Mouse (Mus musculus): ENCODE measurements around the gene Zfp2.

Zfp2 gene

DNA sequence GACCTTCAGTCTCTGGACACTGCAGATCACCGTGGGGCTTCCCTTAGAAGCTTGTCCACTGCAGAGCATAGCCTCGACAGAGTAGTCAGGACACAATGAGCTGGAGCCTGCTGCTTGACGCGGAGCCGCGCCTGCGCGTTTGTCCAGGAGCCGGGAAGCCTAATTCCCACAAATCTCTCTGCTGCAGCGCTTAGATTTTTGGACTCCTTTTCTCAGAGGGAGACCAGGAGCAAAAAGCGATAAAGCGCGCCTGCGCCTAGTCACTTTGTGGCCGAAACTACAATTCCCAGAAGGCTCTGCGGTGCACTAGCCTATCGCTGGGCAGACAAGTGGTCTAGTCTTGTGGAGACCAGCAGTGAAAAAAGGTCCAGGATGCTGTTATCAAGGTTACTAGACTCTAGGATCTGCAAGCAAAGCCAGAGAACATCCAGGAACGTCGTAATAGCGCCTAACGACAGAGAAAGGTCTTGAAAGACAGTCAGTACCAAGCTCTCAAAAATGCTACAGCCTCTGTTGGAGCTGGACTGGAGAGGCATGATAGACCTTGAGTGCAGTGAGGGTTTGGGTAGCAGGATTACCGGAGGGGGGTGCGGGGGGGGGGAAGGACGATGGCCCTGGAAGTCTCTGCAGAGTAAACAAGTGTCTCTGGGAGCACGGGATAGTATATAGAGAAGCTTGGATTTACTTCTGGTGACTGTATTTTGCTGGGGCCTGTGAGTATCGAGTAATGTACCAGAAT is 28.4 kb downstream of the Zfp2 start, which contains the start of gene Zfp454:
Gene Zfp454, minus strand, starts transcription at position 262 of the 739 bp plus-strand sequence.
- ChIA-PET POLR2A (interaction anchor here (0.6 to 4.6 kb wide), 11 partner anchors 10 to 697 kb away, joined by 3 to 28 read pairs (median 5); partner anchors contain the start of genes Zfp2 (in 3 of the 4), Grm6 (in 1 of the 4) and Phykpl (in 1 of the 4)), CTCF (interaction anchor here in 2 of 4 experiments (0.6 to 2.2 kb wide), 4 partner anchors 28 to 652 kb away, joined by 3 to 10 read pairs (median 4); partner anchors contain the start of genes Zfp2 (in 1 of the 2) and Zfp354a (in 1 of the 2))

DNA sequence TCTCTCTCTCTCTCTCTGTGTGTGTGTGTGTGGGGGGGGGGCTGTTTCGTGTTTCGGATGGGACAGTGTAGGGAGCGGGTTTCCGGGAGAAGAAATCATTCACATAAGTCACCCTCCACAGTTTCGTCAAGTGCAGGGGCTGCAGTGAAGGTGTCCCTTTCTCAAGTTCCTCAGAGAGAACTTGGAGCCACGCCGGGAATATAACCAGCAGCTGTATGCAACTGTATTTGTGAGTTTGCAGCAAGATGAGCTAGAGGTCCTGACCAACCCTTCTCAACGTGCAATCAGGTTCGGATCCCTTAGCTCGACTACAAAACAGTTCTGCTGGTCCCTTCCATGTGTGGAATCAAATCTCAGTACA is 29.1 kb downstream of the Zfp2 start:
- POLR2A ChIA-PET: interaction anchor here (0.5 to 4.6 kb wide), 22 partner anchors 8 to 896 kb away, joined by 3 to 28 read pairs (median 3); partner anchors contain the start of genes Zfp2 (in 3 of the 4), Grm6 (in 1 of the 4) and Phykpl (in 1 of the 4)
- CTCF ChIA-PET: interaction anchor here (0.6 to 2.2 kb wide), 9 partner anchors 12 to 1266 kb away, joined by 3 to 10 read pairs (median 3); partner anchors contain the start of gene Zfp2 (in 1 of the 4)

GRCm38 (mm10) chr11:50886231-50886932 is 29.6 kb downstream of the Zfp2 start:
- CTCF ChIA-PET: interaction anchor here (0.6 to 2.2 kb wide), 12 partner anchors 12 to 1265 kb away, joined by 3 to 10 read pairs (median 3); partner anchors contain the start of gene Zfp2 (in 1 of the 4)

GRCm38 (mm10) chr11:50883756-50884155 is 32.2 kb downstream of the Zfp2 start:
- ChIA-PET CTCF (no interaction called here), POLR2A (interaction anchor here in 3 of 4 experiments (0.6 to 1.8 kb wide), 5 partner anchors 32 to 655 kb away, joined by 3 to 4 read pairs (median 4); partner anchors contain the start of gene Zfp2 (in 2 of the 3))

More at GRCm38 (mm10) chr11:50886231-50886932, 29.6 kb downstream of the Zfp2 start:
- POLR2A ChIA-PET: interaction anchor here (0.5 to 4.6 kb wide), 19 partner anchors 9 to 895 kb away, joined by 3 to 28 read pairs (median 3); partner anchors contain the start of genes Zfp2 (in 3 of the 4), Grm6 (in 1 of the 4) and Phykpl (in 1 of the 4)

DNA sequence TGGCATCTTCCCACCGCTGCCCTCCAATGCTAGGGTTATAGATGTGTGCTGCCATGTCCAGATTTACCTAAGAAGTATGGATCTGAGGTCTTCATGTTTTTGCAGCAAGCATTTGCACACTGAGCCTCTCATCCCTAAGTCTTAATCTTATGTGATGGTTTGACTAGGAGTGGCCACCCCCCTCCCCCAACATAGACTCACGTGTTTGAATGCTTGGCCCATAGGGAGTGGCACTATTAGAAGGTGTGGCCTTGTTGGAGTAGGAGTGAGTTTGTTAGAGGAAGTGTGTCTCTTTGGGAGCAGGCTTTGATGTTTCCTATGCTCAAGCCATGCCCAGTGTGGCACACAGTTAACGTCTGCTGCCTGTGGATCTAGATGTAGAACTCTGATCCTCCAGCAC is 37.3 kb downstream of the Zfp2 start:
- POLR2A ChIA-PET: interaction anchor here in 2 of 4 experiments (1.7 to 1.8 kb wide), 2 partner anchors 26 to 39 kb away, joined by 5 read pairs; no protein-coding TSS in a partner anchor
- CTCF ChIA-PET: no interaction called here

DNA sequence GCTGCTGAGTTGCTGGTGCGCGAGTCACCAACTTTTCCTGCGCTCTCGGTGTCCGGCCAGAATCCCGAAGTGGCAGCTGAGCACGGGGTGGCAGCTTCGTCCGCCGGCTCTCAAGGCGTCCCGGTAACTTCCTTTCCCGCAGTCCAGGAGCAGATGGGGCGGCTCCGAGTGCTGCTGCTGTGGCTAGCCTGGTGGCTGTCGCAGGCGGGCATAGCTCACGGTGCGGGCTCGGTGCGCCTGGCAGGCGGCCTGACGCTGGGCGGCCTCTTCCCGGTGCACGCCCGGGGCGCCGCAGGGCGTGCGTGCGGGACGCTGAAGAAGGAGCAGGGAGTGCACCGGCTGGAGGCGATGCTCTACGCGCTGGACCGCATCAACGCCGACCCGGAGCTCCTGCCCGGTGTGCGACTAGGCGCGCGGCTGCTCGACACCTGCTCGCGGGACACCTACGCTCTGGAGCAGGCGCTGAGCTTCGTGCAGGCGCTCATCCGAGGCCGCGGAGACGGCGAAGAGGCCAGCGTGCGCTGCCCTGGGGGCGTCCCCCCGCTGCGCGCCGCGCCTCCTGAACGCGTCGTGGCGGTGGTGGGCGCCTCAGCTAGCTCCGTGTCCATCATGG is 64.9 kb downstream of the Zfp2 start:
- CTCF ChIA-PET: interaction anchor here (0.5 to 1.2 kb wide), 4 partner anchors 23 to 864 kb away, joined by 3 read pairs; partner anchors contain the start of genes Zfp2 (in 1 of the 4) and Zfp354c (in 1 of the 4)
- POLR2A ChIA-PET: interaction anchor here in 3 of 4 experiments (0.5 to 2.6 kb wide), 17 partner anchors 10 to 756 kb away, joined by 3 to 10 read pairs (median 4); partner anchors contain the start of genes Zfp2 (in 2 of the 3), Zfp879 (in 2 of the 3), Hnrnpab (in 1 of the 3) and Phykpl (in 1 of the 3)

GRCm38 (mm10) chr11:50850177-50850735 is 65.7 kb downstream of the Zfp2 start, which contains the start of gene Grm6:
Grm6 (plus strand) TSS chr11:50850685.
- POLR2A ChIA-PET: interaction anchor here (0.8 to 2.6 kb wide), 12 partner anchors 9 to 756 kb away, joined by 3 to 10 read pairs (median 3); partner anchors contain the start of genes Zfp2 (in 2 of the 4), Hnrnpab (in 1 of the 4), Zfp454 (in 1 of the 4) and Zfp879 (in 1 of the 4)
- CTCF ChIA-PET: interaction anchor here in 3 of 4 experiments (0.6 to 1.2 kb wide), 4 partner anchors 9 to 476 kb away, joined by 3 to 4 read pairs (median 3); partner anchors contain the start of genes Col23a1 (in 1 of the 3), Zfp2 (in 1 of the 3) and Zfp879 (in 1 of the 3)

GRCm38 (mm10) chr11:50849310-50849709 is 66.7 kb downstream of the Zfp2 start:
- ChIA-PET CTCF (interaction anchor here in 1 of 4 experiments (1.5 kb wide), 1 partner anchor 37 kb away, joined by 3 read pairs; no protein-coding TSS in a partner anchor), POLR2A (interaction anchor here in 2 of 4 experiments (1.0 to 2.6 kb wide), 3 partner anchors 8 to 37 kb away, joined by 3 to 10 read pairs (median 3); partner anchors contain the start of gene Zfp879 (in 1 of the 2))

Measured in embryonic stem cell, embryonic (primary cell).